Mouse (Mus musculus): ENCODE measurements around the gene Chpt1.
A peak's percentile ranks its signal among the peaks of the same experiment; 100 is the strongest.
"Not testable (repeated sequence)": the region's sequence is repeated elsewhere in the genome, so short reads cannot be mapped to it uniquely, and the experiment has no call there.

Gene Chpt1

DNA sequence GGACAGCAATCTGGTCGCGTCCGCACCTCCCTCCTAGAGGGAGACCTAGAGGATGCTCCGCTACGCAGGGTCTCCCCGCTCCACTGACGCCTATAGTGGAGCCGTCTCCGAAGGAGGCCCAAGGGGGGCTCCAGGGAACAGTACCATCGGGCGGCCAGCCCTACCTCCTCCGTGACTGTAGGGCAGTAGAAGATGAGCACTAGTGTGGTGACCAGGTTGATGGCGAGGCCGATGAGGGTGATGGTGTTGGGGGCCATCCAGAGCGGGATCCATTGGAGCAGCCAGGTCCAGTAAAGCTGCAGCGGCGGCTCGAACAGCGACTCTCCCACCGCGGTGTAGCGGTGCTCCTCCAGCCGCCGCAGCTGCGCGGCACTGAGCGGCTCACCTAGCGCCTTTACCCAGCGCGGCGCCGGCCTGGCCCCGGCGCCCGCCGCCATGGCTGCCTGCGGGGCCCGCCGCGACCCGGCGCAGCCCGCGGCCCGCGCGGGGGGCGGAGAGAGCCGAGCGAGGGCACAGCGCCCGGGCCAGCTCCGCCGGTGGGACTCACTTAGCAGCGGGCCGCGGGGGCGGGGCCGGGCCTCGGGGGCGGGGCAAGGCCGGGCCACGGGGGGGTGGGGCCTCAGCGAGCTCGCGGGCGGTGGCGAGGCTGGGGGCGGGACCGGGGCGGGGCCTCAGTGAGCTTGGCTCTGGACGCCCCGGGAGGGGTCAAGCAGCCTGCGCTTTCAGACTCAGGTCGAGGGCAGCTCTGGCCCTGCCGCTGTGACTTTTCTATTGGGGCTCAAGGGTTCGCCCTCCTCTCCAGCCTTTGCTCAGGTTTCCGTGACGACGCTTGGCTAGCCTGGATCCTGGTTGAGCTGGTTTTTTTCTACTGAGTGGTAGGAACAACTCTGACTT, at the start of gene Chpt1:
Gene Chpt1, minus strand, starts transcription at position 653 of the 894 bp plus-strand sequence.
- DNase-seq: peak; percentile 86

DNA sequence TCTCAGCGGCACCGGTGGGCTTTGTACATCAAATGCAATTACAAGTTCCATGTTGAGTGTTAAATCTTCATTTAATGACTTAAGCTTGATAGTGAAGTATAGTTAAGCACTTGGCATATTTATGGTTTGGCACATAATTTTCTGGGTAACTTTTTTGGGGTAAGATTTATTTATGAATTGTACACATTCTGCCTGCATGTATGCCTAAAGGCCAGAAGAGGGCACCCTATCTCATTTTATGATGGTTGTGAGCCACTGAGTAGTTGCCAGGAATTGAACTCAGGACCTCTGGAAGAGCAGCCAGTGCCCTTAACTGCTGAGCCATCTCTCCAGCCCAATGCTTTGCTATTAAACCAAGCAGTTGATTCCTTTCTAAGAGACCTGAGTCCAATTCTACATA, 48.9 kb upstream of the Chpt1 start:
- no peak for DNase-seq

DNA sequence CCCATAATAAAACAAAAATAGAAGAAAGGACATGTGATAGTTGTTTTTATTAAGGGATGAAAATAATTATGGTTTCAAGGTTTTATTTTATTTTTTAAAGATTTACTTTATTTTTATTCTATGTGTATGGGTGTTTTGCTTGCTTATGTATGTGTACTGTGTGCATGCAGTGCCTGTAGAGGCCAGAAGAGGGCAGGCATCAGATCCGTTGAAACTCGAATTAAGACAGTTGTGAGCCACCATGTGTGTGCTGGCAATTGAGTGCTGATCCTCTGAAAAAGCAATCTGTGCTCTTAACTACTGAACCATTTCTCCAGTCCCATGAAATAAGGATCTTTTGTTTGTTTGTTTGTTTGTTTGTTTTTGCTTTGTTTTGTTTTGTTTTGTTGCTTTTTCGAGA, 46.4 kb upstream of the Chpt1 start:
- no peak for DNase-seq

DNA sequence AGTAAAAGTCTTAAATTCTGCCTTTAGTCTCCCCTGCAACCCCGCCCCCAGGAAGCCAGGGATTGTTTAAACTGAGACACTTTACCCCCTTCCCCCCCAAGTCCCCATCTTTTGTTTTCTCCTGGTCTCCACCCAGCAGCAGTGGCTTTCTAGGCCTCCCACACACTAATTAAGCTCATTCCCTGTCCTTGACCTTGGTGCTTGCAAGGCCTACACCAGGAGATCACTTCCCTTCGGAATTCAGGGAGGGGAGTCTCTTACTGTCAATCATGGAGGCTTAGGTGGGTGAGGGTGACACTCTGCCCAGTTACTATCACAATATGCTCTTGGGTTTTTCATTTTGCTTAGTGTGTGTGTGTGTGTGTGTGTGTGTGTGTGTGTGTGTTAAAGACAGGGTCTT, 43.8 kb upstream of the Chpt1 start:
- DNase-seq: no peak

DNA sequence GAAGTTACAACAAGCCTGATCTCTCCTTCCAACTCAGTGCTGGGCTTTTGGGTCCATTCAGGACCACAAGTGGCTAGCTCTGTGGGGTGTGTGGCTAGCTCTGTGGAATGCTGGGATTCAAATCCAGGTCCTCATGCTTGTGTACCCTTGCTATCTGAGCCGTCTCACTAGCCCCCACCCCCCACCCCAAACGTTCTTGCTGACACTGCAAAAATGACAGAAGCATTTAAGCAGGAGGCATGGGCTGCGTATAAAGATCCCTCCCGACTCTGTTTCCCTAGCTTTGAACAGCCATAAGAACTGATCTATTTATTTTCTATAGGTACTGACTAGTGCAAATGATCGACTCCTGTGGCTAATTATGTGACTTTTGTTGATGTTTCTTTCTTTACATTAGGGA, 26.8 kb upstream of the Chpt1 start:
- DNase-seq: no peak

DNA sequence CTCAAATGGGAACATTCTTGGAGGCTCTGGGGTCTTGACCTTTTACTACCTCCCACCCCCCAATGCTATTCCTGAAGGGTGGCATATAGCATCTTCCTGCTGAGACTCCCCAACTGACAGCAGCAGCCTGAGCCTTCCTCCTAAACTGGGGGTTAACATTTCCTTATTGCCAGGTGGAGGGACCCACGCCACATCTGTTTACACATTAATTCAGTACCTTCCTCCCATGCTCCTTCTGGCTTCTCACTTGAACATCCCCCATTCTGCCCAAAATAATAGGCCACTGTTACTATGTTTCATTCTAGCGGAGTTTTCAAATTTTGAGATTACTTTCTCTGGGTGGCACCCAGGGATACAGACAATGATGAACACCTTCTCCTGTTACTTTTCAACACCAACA, 20.1 kb upstream of the Chpt1 start:
- no peak for DNase-seq

DNA sequence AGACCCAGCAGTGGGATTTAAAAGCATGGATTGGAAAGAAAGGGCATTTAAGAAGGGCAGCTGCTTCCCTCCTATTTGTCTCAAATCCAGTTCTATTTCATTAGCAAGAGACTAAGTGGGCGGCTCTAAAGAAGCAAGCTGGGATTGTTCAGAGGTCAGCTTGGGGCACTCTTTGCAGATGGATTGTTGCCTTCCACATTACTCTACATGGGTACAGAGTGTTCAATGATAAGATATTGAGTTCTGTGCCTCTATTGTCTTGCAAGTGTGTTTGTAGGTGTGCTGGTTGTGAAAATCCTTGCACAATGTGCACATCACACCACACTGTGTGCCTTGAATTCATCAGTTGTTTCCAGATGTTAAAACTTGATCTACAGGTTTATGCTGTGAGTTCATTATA, 19.3 kb upstream of the Chpt1 start:
- no peak for DNase-seq

DNA sequence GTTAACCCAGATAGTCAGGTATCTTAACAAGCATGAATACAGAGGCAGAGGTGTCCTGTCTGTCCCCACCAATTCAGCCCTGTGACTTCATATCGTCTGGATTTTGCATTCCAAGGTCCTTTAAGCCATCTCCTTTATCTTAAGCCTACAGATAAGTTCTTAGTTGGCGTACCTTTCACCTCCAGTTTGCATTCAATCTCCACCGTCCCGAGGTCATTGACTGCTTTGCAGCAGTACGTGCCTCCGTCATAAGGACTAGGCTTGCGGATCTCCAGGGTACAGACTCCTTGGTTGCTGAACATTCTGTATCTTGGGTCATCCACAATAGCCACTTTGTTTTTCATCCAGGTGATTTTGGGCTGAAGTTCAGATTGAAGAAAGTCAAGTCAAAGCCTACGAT, 18.9 kb upstream of the Chpt1 start:
- no peak for DNase-seq

DNA sequence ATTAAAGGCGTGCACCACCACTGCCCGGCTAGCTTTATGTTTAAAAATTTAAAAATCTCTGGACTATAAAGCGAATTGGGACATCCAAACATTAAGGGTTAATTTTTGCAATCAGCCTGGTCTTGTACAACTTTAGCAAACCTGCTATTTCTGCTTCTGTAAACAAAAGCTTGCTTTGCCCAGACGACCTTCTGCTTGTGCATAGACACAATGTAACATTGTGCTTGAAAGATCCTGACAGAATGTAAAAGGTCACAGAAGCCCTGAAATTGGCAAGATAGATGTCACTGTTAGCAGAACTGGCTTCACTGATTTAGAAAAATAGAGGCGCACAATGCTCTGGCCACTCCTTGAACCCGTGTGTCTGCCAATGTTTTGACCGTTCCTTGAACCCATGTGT, 11.2 kb upstream of the Chpt1 start:
- DNase-seq: not testable (repeated sequence)

DNA sequence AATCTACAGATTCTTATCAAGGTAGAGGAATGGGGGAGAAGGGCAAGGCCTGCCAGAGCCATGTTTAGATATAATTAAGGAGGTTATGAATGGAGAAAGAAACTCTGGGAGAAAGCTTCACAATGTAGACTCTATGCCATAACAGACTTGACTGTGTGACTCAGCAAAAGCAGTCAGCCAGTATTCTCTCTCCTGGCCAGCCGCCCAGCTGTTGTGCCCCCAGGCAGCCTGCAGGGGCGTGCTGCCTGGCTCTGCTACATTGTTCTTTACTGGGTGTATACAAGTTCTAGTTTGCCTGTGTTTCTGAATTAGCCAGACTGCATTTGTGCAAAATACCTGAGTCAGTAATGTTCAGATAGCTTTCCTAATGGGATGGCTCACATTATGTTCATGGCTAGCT, 10.6 kb upstream of the Chpt1 start:
- DNase-seq: no peak

DNA sequence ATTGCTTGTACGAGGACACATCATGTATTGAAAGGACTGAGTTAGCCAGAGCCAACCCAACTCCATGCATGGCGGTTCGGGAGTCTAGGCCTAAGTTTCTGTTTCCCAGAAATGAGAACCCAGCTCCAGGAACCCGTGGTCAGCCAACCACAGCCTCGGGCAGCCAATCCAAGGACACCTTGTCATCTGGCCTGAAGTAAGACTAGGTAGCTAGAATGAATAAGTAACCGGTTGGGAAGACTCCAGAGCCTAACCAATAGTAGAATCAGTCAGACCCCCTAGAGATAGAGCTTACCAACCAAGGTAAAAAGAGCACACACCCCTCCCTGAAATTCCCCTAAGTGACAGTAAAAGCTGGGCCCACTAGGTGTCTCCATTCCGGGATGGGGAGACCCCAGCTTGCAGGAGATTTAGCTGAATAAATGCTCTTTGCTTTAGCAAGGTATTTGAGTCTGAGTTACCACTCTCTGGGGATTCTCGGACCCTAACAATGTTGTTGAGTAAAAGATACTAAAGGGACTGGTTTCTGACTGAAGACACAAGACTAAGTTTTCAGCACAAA, 9.8 kb upstream of the Chpt1 start:
- DNase-seq: no peak

DNA sequence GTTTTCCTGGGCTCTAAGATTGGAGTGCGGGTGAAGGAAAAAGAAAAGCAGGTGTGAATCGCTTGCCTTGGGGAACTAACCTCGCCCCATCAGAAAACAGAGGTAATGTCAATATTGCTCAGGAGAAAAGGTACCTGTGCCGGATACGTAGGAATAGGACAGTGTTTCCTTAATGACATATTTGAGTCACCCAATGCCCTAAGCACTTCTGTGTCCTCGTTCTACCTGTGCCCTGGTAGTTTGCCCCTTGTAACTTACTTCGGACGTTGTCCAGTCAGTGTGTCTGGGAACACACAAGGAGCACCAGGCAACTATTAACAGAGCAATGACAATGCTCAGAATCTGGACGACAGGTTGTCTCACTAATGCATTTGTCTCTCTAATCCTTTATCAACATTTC, 7.5 kb upstream of the Chpt1 start:
- DNase-seq: no peak

DNA sequence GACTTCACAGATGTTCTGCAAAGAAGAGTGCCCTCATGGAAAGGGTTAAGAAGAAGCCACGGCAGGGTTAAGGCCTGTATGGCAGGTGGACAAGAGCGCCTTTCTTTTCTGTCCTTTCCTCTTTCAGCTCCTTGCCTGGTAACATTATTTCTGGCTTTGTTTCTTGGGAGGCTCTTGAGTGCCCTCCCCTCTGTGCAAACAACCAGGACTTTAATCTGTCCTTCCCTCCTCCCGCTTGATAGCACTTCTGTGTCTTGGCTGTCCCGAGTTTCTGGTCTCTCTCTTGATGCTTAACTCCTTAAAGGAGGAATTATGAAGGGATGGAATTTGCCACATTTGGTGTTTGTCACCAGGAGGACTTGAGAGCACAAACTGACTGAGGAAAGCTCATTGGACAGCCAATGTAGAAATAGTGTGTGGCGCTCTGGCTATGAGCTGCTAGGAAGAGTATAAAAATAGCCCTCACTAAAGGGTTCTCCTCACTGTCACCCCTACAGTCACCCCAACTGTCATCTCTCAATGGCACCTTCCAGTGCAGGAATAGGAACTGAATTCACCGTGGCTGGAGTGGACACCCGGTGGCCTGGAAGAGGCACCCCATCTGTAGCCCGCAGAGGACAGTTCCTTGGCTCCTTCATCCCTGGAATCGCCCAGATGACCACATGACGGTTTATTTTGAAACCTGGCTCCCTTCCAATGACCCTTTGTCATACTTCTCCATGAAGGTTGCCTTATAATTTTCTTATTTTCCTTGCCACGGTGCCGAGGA, 6.8 kb upstream of the Chpt1 start:
- no peak for DNase-seq

DNA sequence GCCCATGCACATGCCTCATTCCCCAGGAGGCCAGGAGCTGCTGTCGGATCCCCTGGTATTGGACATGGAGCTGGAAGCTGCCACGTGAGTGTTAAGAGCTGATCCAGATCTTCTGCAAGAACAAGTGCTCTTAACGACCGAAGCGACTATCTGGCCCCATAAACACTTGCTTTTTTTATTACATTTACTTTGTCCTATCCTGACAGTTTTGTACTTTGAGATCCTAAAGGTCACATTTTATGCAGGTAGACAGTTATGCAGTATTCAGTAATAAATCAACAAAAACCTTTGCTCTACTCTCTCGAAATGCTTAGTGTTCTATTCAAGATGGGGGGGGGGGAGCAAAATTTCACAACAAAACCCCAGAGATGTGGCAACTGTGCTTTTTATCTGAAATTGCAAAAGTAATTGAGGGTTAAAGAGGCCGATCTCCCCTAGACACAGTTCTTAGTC, 3.8 kb upstream of the Chpt1 start:
- no peak for DNase-seq

DNA sequence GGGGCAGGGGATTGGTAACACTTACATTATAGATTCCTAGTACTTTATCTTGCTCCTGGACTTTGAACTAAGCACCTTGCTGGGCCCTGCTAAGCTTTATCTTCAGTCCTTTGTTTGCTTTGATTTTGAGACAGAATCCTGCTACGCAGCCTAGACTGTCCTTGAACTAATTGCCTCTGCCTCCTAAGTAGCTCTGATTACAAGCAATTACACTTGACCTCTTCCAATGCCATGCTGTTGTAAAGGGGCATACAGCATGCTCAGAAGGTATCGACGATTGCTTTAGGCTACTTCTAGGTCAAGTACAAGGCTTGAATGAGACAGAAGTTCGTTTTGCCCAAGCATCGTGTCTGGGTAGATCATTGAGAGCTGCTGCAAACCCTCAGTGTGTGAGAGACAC, 1.4 kb upstream of the Chpt1 start:
- DNase-seq: no peak

DNA sequence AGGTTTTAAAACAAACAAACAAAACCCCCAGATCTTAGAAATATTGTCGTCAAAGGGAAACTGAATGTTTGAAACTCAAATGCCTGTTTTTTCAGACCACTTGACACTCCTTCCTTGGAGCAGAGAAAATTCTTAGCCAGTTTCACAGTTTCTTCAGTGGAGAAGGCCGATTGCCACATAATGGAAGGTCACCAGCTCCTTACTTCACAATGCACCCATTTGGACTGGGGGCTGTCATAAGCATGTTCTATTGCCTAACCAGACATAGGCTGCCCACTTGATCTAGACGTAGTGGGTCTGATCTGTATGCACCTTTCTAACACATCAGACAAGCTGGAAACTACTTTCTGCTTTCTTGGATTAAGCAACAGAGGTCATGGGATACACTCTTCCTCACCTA, 608 bp upstream of the Chpt1 start:
- DNase-seq: peak; percentile 18

DNA sequence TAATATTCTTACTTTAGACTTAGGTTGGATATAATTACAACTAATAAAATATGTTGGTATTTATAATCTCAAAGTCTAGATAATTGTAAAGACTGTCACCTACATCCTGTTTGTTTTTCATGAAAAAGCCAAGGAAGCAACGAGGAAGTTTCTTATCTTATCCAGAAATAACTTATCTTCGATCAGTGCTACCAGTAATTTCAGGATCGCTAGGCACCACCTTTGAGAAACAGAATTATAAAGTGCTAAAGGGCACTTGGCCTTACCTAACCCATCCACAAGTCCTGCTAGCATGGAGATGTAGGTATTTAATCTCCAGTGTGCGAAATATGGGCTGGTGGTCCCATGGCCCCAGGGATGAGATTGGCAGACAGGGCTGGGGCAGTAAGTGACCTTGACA, 954 bp downstream of the Chpt1 start:
- DNase-seq: no peak

DNA sequence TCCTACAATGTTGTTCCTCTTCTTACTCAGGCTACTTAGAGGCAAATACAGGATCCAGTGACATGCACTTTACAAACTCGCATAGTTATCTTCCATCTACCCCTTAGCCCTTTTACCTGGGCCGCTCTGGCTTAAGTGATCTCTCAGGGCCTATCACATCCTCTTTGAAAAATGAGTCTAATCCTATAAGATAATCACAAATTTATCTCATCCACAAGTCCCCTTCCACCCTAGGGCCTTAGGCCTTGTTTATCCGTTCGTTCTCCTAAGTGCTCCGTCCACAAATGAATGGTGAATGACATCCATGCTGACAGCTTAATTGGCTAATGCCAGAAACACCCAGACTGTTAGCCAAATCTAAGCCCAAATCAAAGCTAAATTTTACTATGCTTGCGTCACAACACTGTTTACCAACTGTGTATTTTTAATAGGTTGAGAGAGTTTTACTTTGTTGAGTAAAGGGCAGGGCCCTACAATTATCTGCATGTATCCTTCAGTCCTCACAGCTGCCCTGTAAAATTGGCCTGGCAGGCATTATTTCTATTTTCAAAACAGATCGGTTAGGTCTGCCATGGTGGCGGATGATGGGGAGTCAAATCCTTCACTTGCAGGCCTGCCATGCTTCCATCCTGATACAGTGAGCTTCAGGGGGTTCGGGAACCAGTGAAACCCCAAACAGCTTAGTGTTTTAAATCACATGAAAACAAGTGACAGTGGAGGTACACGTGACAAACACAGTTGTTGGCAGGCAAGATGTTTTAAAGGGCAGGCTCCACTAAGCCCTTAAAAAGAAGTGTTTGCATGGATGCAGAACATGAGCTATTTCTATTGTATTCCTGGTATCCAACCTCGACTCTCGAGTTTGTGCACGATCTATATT, 1.7 kb downstream of the Chpt1 start:
- peak; percentile 11 for DNase-seq

DNA sequence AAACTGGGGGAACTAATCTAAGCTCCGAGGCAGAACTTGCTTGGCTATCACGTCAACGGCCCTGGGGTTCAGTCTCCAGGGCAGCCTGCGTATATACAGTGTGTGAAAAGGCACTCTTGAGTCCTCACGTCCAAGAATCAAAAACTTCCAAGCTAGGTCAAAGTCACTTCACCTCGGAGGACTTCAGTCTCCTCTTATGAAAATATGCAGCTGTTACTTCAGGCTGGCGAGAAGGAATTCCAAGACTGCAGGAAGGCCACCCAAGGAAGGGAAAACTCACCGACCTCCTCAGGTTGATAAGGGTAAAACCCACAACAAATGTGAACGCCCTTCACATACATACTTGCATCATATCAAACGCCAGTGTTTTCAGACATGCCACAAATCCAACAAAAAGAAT, 2.5 kb downstream of the Chpt1 start:
- no peak for DNase-seq

DNA sequence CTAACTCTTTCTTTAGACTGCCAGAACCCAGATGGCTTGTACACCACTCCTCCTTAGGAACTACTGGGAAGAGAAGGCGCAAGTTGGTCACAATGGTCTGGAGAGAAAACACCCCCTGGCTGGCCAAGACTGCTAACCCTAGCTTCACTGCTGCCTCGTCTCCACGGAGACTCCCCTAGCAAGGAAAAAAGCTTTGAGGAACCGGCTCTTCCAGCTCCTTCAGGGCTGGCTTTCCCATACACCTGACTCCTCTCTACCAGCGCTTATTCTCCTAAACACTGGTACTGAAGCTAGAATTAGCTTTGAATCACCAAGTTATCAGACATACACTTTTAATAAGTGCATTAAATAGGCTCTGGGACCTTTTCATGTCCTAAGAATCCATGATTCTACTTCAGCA, 3.9 kb downstream of the Chpt1 start:
- DNase-seq: no peak

DNA sequence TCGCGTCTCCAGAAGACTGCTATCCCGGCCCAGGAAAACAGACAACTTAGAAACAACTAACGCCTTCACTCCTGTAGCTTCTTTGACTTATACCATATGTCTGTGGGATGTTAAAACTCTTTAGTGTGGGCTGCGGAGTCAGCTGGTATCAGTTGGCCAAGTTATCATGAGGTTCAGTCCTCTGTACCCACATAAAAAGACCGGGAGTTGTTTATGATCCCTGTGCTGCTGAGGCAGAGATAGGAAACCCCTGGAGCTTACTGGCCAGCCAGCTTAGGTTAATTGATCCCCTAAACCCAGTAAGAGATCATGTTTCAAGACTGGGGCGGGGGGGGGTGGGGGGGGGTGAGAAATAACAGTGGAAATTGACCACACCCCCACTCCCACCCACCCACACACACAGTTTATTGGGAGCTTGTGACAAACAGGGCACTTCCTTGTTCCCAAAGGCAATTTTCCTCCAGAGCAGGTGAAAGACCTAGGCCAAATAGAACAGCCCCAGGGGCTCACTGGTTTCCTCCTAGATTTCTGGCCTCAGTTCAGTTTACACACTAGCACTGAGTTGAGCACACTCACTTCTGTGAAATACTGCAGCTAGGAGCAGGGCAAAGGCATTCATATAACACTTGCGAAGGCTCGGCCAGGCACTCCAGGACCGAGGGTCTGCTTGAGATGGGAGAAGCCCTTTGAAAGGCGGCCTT, 6.9 kb downstream of the Chpt1 start:
- no peak for DNase-seq

DNA sequence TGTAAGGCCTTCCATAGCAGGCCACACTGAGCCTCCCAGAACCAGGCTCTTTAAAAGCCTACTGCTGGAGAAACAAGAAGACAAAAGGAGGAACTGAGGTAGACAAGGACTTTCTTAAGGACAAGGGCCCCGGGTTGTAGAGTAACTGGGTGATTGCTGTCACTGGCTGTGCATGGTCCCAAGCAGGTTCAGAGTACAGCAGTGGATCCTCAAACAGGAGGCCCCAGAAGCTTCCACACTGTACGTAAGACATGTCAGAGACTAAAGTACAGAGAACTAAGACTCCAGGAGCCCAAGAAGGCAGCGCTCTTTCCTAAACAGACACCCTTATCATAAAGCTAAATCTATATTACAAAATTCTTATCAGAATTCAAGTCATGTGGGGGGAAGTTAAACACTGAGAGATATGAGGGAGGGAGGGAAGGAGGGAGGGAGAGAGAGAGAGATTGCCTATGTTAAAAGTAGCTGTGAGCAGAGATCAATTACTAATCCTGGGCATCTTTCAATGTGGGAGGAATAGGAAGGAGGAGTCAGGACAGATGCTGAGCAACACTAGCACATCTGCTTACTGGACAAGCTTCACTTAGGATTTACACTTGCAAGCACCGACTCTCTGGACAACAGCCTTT, 8.8 kb downstream of the Chpt1 start:
- DNase-seq: no peak

Measured in cerebellum, adult 11-12 months (tissue).